Mouse (Mus musculus) hindbrain, embryonic 15.5 days (tissue): ENCODE results near the gene Gm49378. TPM values are rescaled to one million over a fixed set of nuclear protein-coding genes. Genes with fewer than 3 reads are reported as not detected.

Source experiments
- ATAC-seq: fragments of 200-750 bp; cut with Nextera tagmentation; 2 replicates; pipeline ENCODE4 v1.8.0; 2017; ENCODE audit warnings: low read depth, moderate number of reproducible peaks, moderate TSS enrichment; ENCODE audit not compliant: low FRiP score
- H3K27ac ChIP-seq: fragments of 300-500 bp; sonication (generic); replicated peaks from 2 replicates; pipeline ENCODE4 v1.5.1; 2015; ENCODE audit warnings: mild to moderate bottlenecking, inconsistent platforms
- H3K27me3 ChIP-seq: fragments of 300-500 bp; sonication (generic); 2 replicates; pipeline ENCODE4 v1.6.1; 2015; ENCODE audit warnings: control low read depth, inconsistent platforms
- H3K36me3 ChIP-seq: fragments of 300-500 bp; sonication (generic); 2 replicates; pipeline ENCODE4 v1.6.1; 2015; ENCODE audit warnings: control low read depth, inconsistent platforms
- H3K4me1 ChIP-seq: fragments of 300-500 bp; sonication (generic); replicated peaks from 2 replicates; pipeline ENCODE4 v1.6.1; 2015; ENCODE audit warnings: control low read depth, inconsistent platforms
- H3K4me2 ChIP-seq: fragments of 300-500 bp; sonication (generic); 2 replicates; pipeline ENCODE4 v1.6.1; 2015; ENCODE audit warnings: moderate library complexity, mild to moderate bottlenecking, inconsistent platforms
- H3K4me3 ChIP-seq: fragments of 300-500 bp; sonication (generic); 2 replicates; pipeline ENCODE4 v1.5.1; 2015; ENCODE audit warnings: mild to moderate bottlenecking, inconsistent platforms
- H3K9ac ChIP-seq: fragments of 300-500 bp; sonication (generic); 2 replicates; pipeline ENCODE4 v1.6.1; 2015; ENCODE audit warnings: inconsistent platforms
- H3K9me3 ChIP-seq: fragments of 300-500 bp; sonication (generic); 2 replicates; pipeline ENCODE4 v1.6.1; 2016; ENCODE audit warnings: control low read depth, inconsistent platforms
- WGBS: fragments of 180-500 bp; shearing (Covaris S2); methylation state at CpG from one replicate; pipeline ENCODE4 v1.1.7; 2015; 5-methylcytosine and 5-hydroxymethylcytosine counted together
- polyA plus RNA-seq: library from polyadenylated mRNA; unstranded; fragments of >200 nt; fragmentation: Nextera tagmentation; extraction: Ambion mirVana; gene quantifications from 2 replicates; pipeline ENCODE4 v1.2.1, GENCODE M21; 2015

Gene Gm49378
- polyA plus RNA-seq, 1 experiment from 2014 or later, result 0.93 TPM

DNA sequence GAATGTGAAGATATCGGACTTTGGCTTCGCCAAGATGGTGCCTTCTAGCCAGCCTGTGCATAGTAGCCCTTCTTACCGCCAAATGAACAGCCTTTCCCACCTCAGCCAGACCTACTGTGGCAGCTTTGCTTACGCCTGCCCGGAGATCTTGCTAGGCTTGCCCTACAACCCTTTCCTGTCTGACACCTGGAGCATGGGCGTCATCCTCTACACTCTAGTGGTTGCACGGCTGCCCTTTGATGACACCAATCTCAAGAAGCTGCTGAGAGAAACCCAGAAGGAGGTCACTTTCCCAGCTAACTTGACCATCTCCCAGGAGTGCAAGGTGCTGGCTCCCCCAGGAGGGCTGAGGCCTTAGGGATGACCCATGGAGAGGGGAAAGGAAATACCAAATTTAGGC, 13.8 kb upstream of the Gm49378 start:
- Histone ChIP-seq H3K9ac (no peak overlapping the region), H3K4me2 (no peak overlapping the region), H3K9me3 (no peaks in the 10 kb centered on the region), H3K27ac (no peak overlapping the region), H3K36me3 (no peaks in the 10 kb centered on the region), H3K4me3 (no peak overlapping the region), H3K4me1 (no peaks in the 10 kb centered on the region), H3K27me3 (no peaks in the 10 kb centered on the region)
- no peak for ATAC-seq
- WGBS, result 90% methylated on average over 7 of the region's 7 CpGs

DNA sequence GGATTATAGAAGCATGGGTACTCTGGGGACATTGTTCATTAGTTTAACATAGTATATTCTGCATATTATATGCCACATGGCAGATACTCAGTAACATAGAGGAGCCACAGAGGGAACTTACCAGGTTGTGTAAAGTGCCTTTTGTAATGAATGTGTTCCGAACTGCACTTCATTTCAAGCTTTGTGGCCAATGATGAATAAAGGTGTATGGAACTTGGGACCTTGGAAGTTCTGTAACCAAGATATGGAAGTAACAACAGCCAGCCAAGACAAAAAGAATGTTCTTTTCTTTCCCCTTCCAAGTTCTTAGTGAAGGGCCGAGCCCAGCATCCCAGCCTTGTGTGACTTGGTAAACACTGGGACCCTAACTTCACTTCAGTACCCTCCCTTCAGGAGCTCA, 12.2 kb upstream of the Gm49378 start, which contains the start of gene Tssk4:
Gene Tssk4, plus strand, starts transcription at position 301 of the 400 bp plus-strand sequence.
- Histone ChIP-seq H3K9me3 (no peaks in the 10 kb centered on the region), H3K36me3 (no peaks in the 10 kb centered on the region), H3K9ac (no peak within 1 kb of the TSS)

GRCm38 (mm10) chr14:55644261-55644888, 6.7 kb upstream of the Gm49378 start:
- WGBS, result 26% methylated on average over 17 of the region's 17 CpGs
- H3K9ac ChIP-seq, result peak overlapping the region; percentile 92
- H3K36me3 ChIP-seq, result peaks cover 11% of the 10 kb centered on the region
- H3K9me3 ChIP-seq, result no peaks in the 10 kb centered on the region
- H3K4me2 ChIP-seq, result peak overlapping the region; percentile 81
- H3K4me3 ChIP-seq, result peak overlapping the region; percentile 82
- H3K4me1 ChIP-seq, result peaks cover 28% of the 10 kb centered on the region
- H3K27ac ChIP-seq, result 0 out of 2 replicates have a peak overlapping the region, but pooled peaks have one; percentile 7
- no peaks in the 10 kb centered on the region for H3K27me3 ChIP-seq
- no peak for ATAC-seq

More for the DNA sequence above, 12.2 kb upstream of the Gm49378 start, which contains the start of gene Tssk4:
- 96% methylated on average over 2 of the region's 2 CpGs for WGBS
- Histone ChIP-seq H3K27ac (no peak within 1 kb of the TSS), H3K4me3 (no peak within 1 kb of the TSS), H3K27me3 (no peaks in the 10 kb centered on the region), H3K4me2 (no peak within 1 kb of the TSS), H3K4me1 (peaks cover 5% of the 10 kb centered on the region)
- no peak for ATAC-seq

- H3K9me3 ChIP-seq, result no peaks in the 10 kb centered on the region
- peaks cover 20% of the 10 kb centered on the region for H3K36me3 ChIP-seq
- H3K4me3 ChIP-seq, result peak within 1 kb of the TSS; percentile 82
- ATAC-seq, result peak; percentile 91
- WGBS, result under 1% methylated on average over 89 of the region's 89 CpGs
- H3K9ac ChIP-seq, result peak within 1 kb of the TSS; percentile 92
- peak within 1 kb of the TSS; percentile 97 for H3K27ac ChIP-seq
- H3K4me1 ChIP-seq, result peaks cover 28% of the 10 kb centered on the region
- peak within 1 kb of the TSS; percentile 81 for H3K4me2 ChIP-seq
- no peaks in the 10 kb centered on the region for H3K27me3 ChIP-seq
These were observed 5.6 kb upstream of the Gm49378 start, which contains the start of gene Tm9sf1 for GRCm38 (mm10) chr14:55643060-55643907. Tm9sf1 (minus strand) TSS chr14:55643806.

- Histone ChIP-seq H3K36me3 (peaks cover 26% of the 10 kb centered on the region), H3K4me3 (peak overlapping the region; percentile 82), H3K27me3 (no peaks in the 10 kb centered on the region), H3K9me3 (no peaks in the 10 kb centered on the region), H3K4me1 (peaks cover 28% of the 10 kb centered on the region), H3K4me2 (peak overlapping the region; percentile 81), H3K9ac (peak overlapping the region; percentile 92), H3K27ac (peak overlapping the region; percentile 97)
- peak; percentile 17; the same call in 1 of the 2 replicates for ATAC-seq
- WGBS, result 21% methylated on average over 8 of the region's 8 CpGs
These were observed 5.0 kb upstream of the Gm49378 start for GRCm38 (mm10) chr14:55642679-55643059.

DNA sequence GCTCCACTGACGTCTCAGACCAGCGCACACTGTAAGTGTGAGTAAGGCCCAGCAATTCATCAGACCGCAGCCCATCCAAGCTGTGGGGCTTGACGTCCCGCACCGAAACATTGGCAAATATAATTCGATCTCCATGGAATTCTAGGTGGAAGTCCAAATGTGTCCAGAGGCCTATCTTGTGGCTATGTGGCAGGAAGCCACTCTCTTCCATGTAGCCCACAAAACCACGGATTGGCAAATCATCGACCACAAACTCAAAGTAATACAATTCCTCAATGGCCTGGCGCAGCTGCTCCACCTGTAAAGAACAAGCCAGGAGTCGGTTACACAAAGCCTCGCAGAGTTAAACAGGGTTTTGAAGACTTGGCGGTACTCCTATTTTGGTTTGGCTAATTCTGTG, 3.6 kb upstream of the Gm49378 start:
- Histone ChIP-seq H3K4me2 (no peak overlapping the region), H3K4me1 (peaks cover 31% of the 10 kb centered on the region), H3K36me3 (peaks cover 35% of the 10 kb centered on the region), H3K27ac (no peak overlapping the region), H3K4me3 (no peak overlapping the region), H3K9me3 (no peaks in the 10 kb centered on the region), H3K9ac (no peak overlapping the region), H3K27me3 (no peaks in the 10 kb centered on the region)
- WGBS, result 96% methylated on average over 13 of the region's 13 CpGs
- no peak for ATAC-seq

GRCm38 (mm10) chr14:55640816-55641215, 3.1 kb upstream of the Gm49378 start:
- no peaks in the 10 kb centered on the region for H3K27me3 ChIP-seq
- H3K4me3 ChIP-seq, result no peak overlapping the region
- no peak for ATAC-seq
- no peak overlapping the region for H3K27ac ChIP-seq
- peaks cover 35% of the 10 kb centered on the region for H3K36me3 ChIP-seq
- H3K4me1 ChIP-seq, result peaks cover 35% of the 10 kb centered on the region
- no peak overlapping the region for H3K4me2 ChIP-seq
- H3K9me3 ChIP-seq, result no peaks in the 10 kb centered on the region
- H3K9ac ChIP-seq, result no peak overlapping the region
- whole genome bisulfite sequencing, result 96% methylated on average over 14 of the region's 14 CpGs

DNA sequence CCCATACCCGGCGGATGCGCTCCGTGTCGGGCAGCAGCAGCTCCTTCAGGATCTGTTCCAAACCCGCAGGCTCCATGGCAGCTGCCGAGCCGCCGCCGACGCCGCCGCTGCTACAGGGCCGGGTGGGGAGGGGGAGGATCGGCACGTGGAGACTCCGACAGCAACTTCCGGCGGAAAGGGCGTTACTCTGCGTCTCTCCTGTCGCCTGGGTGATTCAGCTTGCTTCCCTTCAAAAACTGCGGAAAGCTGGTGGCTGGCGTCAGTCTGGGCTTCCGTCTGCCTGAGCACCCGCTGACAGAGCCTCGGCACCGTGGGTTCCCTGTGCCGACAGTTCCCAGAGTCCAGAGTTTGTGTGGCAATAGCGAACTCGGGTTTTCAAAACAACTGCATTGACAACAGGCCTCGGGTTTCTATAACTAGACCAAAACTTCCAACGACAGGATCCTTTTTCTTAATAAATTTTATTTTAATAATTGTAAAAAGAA, 2.1 kb downstream of the Gm49378 start, which contains the start of gene Ipo4:
Gene Ipo4, minus strand, starts transcription at position 435 of the 485 bp plus-strand sequence.
- Histone ChIP-seq H3K9me3 (no peaks in the 10 kb centered on the region), H3K4me2 (peak within 1 kb of the TSS; percentile 95), H3K36me3 (peaks cover 70% of the 10 kb centered on the region), H3K4me3 (peak within 1 kb of the TSS; percentile 85), H3K27ac (peak within 1 kb of the TSS; percentile 84), H3K4me1 (peaks cover 25% of the 10 kb centered on the region), H3K9ac (peak within 1 kb of the TSS; percentile 90), H3K27me3 (no peaks in the 10 kb centered on the region)
- ATAC-seq, result peak; percentile 89
- 2% methylated on average over 33 of the region's 33 CpGs for WGBS

- peak overlapping the region; percentile 95 for H3K4me2 ChIP-seq
- H3K27ac ChIP-seq, result peak overlapping the region; percentile 84
- peak overlapping the region; percentile 90 for H3K9ac ChIP-seq
- H3K4me3 ChIP-seq, result peak overlapping the region; percentile 85
- no peaks in the 10 kb centered on the region for H3K9me3 ChIP-seq
- H3K4me1 ChIP-seq, result peaks cover 25% of the 10 kb centered on the region
- H3K27me3 ChIP-seq, result no peaks in the 10 kb centered on the region
- H3K36me3 ChIP-seq, result peaks cover 69% of the 10 kb centered on the region
- WGBS, result 5% methylated on average over 23 of the region's 23 CpGs
- ATAC-seq, result peak; percentile 78
These were observed 2.7 kb downstream of the Gm49378 start for GRCm38 (mm10) chr14:55634874-55635522.

- Histone ChIP-seq H3K27ac (no peak overlapping the region), H3K4me1 (peaks cover 5% of the 10 kb centered on the region), H3K4me3 (no peak overlapping the region), H3K27me3 (no peaks in the 10 kb centered on the region), H3K9me3 (no peaks in the 10 kb centered on the region), H3K9ac (no peak overlapping the region), H3K4me2 (no peak overlapping the region), H3K36me3 (peaks cover 90% of the 10 kb centered on the region)
- 48% methylated on average over 5 of the region's 5 CpGs for WGBS
- no peak for ATAC-seq
These were observed 8.4 kb downstream of the Gm49378 start for GRCm38 (mm10) chr14:55629312-55629711.

DNA sequence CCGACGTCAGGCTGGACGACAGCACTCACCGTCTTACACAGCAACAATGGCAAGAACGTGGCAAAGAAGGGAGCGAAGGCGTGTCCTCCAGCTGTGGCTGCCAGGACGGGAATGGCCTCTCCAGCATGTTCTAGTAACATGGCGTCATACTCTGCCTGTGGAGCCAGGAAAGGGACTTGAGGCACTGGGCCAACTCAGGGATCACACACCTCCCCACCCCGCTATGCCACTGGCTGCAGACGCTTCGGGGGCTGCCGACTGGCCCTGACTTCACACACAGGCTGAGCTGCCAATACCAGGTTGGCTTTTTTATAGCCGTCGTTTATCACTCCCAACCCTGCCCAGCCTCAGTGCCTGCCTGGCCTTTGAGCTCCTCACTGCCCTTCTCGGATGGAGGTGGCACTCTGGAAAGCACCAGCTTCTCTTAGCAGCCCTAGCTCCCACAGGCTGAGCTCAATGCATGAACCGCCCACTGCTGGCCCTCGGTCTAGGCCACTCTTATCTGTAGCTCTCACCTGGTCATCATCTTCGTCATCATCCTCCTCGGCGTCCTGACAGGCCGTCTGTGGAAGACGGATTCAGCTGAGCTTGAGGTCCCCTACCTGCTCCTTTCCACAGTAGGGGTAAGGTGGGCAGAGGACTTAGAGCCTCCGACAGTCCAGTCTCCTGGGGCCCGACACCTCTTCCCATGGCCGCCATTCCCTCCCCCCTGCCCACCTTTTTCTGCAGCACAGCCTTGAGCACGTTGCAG, 9.4 kb downstream of the Gm49378 start:
- Histone ChIP-seq H3K9me3 (no peaks in the 10 kb centered on the region), H3K9ac (no peak overlapping the region), H3K27me3 (no peaks in the 10 kb centered on the region), H3K27ac (no peak overlapping the region), H3K4me3 (no peak overlapping the region), H3K4me2 (no peak overlapping the region), H3K4me1 (no peaks in the 10 kb centered on the region), H3K36me3 (peaks cover 82% of the 10 kb centered on the region)
- no peak for ATAC-seq
- WGBS, result 91% methylated on average over 27 of the region's 27 CpGs
